ENCODE assay signal across 10 mouse cellular contexts in genomic region chr5:147910807-147911509, GRCm38 (mm10). TPM values are rescaled to one million over a fixed set of nuclear protein-coding genes. Genes with fewer than 3 reads are reported as not detected.
DNase-seq lines count a peak whose midpoint lies in the region; ATAC-seq and TF ChIP-seq lines count a peak whose summit lies in the region.
"Had no signal": no experiment of that assay in that cellular context is flagged by ENCODE, and none has a peak within 500 bp of the region (broad histone marks: within the 10 kb centered on the region; RNA-seq: fewer than 3 reads in every experiment).

No protein-coding gene starts in this region.

- no peak overlapping the region for H3K4me3 ChIP-seq in heart, adult 2 months
- no peak overlapping the region for H3K4me3 ChIP-seq in lung, postnatal 0 days (ENCODE audit: low read depth, low read length)
- H3K4me3 ChIP-seq in macrophage (ENCODE audit: inconsistent target) = no peak overlapping the region

- POLR2A ChIA-PET in Patski (lab: Charles Lee) = interaction anchor here (0.6 kb wide), 1 partner anchor 350 kb away, joined by 4 read pairs; no protein-coding TSS in a partner anchor

- H3K4me2 ChIP-seq in lung, postnatal 0 days (replicated peaks; ENCODE audit: low read depth, low read length) = no peak overlapping the region

- no peaks in the 10 kb centered on the region for H3K9me3 ChIP-seq in lung, postnatal 0 days (ENCODE audit: low read length)

- no peak for TF ChIP-seq EP300 in heart, adult 2 months (IDR thresholded peaks at IDR 0.05; ENCODE audit: insufficient read depth, low read depth, low read length)
- TF ChIP-seq EP300 in lung, postnatal 0 days (IDR thresholded peaks at IDR 0.05) = no peak

- no peaks in the 10 kb centered on the region for H3K4me1 ChIP-seq in heart, adult 2 months (ENCODE audit: control insufficient read depth, insufficient read depth, low read length)
- 0 out of 2 replicates have a peak, but pooled peaks cover 5% of the 10 kb centered on the region for H3K4me1 ChIP-seq in lung, postnatal 0 days (ENCODE audit: insufficient read depth, low read depth, low read length)

- no peak for DNase-seq in heart, adult 2 months
- no peak for DNase-seq in heart, adult 8-10 months (ENCODE audit: low spot score)
- DNase-seq in lung, postnatal 0 days (ENCODE audit: low spot score) = no peak
- DNase-seq in lung, adult 18-20 months = no peak
- DNase-seq in Patski (ENCODE audit: low read depth, low spot score) = no peak
- DNase-seq in thymus, postnatal 14 days = no peak
- no peak for DNase-seq in ovary, adult 18-20 months (ENCODE audit: low spot score)
- DNase-seq: adrenal gland, adult 8-10 months; cerebellum, adult 2 months had no signal

- no peaks in the 10 kb centered on the region for H3K36me3 ChIP-seq in heart, adult 2 months (ENCODE audit: control insufficient read depth, insufficient read depth, low read length)
- H3K36me3 ChIP-seq in lung, postnatal 0 days (ENCODE audit: insufficient read depth, low read length) = no peaks in the 10 kb centered on the region
- H3K36me3 ChIP-seq in macrophage (ENCODE audit: inconsistent target) = no peaks in the 10 kb centered on the region

- no peak for ATAC-seq in lung, postnatal 0 days
- no peak for ATAC-seq in Patski

- no peak for TF ChIP-seq POLR2A in heart, adult 2 months (IDR thresholded peaks at IDR 0.05; ENCODE audit: insufficient read depth, low read depth, low read length)

- in situ Hi-C loops in Patski (cut with MboI; ENCODE audit: low pct_unique_long_range_greater_than_20kb) = no loop called here

- intact Hi-C loops in heart, adult 2 months (cut with DNase I) = no loop called here

- peak; percentile 47 for TF ChIP-seq CTCF in heart, adult 2 months (IDR thresholded peaks at IDR 0.05)
- TF ChIP-seq CTCF in lung, postnatal 0 days (IDR thresholded peaks at IDR 0.05) = peak; percentile 50
- peak; percentile 54 for TF ChIP-seq CTCF in Patski (IDR thresholded peaks at IDR 0.05)

- no peak overlapping the region; the same call in 1 of the 2 replicates for H3K27ac ChIP-seq in heart, adult 2 months
- H3K27ac ChIP-seq in lung, postnatal 0 days (ENCODE audit: low read length) = no peak overlapping the region
- H3K27ac ChIP-seq in macrophage = peak overlapping the region; percentile 76

- CTCF ChIA-PET in Patski (lab: Charles Lee) = interaction anchor here (1.1 to 2.0 kb wide), 3 partner anchors 17 to 34 kb away, joined by 3 to 5 read pairs (median 4); partner anchors contain the start of gene Slc46a3

- no peaks in the 10 kb centered on the region; the same call in 1 of the 2 replicates for H3K27me3 ChIP-seq in heart, adult 2 months (ENCODE audit: control insufficient read depth, insufficient read depth, low read length)
- no peaks in the 10 kb centered on the region for H3K27me3 ChIP-seq in lung, postnatal 0 days (replicated peaks; ENCODE audit: insufficient read depth, low read length)
- H3K27me3 ChIP-seq in Patski = no peaks in the 10 kb centered on the region

- 76% methylated on average over 12 of the region's 12 CpGs for WGBS in heart, adult 2 months
- 70% methylated on average over 12 of the region's 12 CpGs for WGBS in lung, postnatal 0 days
- WGBS in macrophage (ENCODE audit: missing documents) = 64% methylated on average over 12 of the region's 12 CpGs

- no peak overlapping the region for H3K9ac ChIP-seq in heart, adult 2 months (ENCODE audit: low read depth, low read length)
- no peak overlapping the region for H3K9ac ChIP-seq in lung, postnatal 0 days (replicated peaks; ENCODE audit: low read depth)

- H3K79me2 ChIP-seq in heart, adult 2 months (replicated peaks; ENCODE audit: control insufficient read depth, insufficient read depth, low read length) = no peaks in the 10 kb centered on the region
- H3K79me2 ChIP-seq in macrophage (ENCODE audit: inconsistent target) = no peaks in the 10 kb centered on the region

RNA-seq across cellular contexts. Expression of gene Slc46a3, which starts 16.3 kb away (rescaled TPM):
- total RNA-seq in heart, adult 2 months (2021) = 10 to 100 TPM in 1 of 2 experiments, 1 to 10 TPM in 1; 7.1 to 16.4 TPM
- 22.5 and 30.1 TPM in 2 replicates for polyA plus RNA-seq in heart, adult 2 months (2012; rRNA removed)
- total RNA-seq in heart, adult 8-10 months (2022) = 10 to 100 TPM; 15.8 to 19.1 (median 18.9) TPM
- polyA plus RNA-seq in lung, postnatal 0 days (2015; fragmentation: Nextera tagmentation; extraction: Ambion mirVana) = 9.4 and 10.7 TPM in 2 replicates
- polyA plus RNA-seq in Patski (2021) (4.6 TPM), macrophage (2018) (44.5 to 143 TPM (median 102 TPM) in 3 replicates)
- total RNA-seq in macrophage (2018; cell fraction: chromatin; rRNA removed) = 10 to 100 TPM in 16 of 26 experiments, 1 to 10 TPM in 10; 2.6 to 61.4 (median 17.5) TPM
- 100 to 1,000 TPM in 9 of 26 experiments, 10 to 100 TPM in 17; 29.8 to 129 (median 60.5) TPM for total RNA-seq in macrophage (2018; cell fraction: cytosol; rRNA removed)
- 100 to 1,000 TPM in 1 of 26 experiments, 10 to 100 TPM in 24, 1 to 10 TPM in 1; 5.4 to 108 (median 31.2) TPM for total RNA-seq in macrophage (2018; cell fraction: nucleus; rRNA removed)

RNA-seq across cellular contexts. Expression of gene Mtus2, which starts 46.2 kb away (rescaled TPM):
- 100 to 1,000 TPM in 1 of 2 experiments, 10 to 100 TPM in 1; 96.9 to 109 TPM for total RNA-seq in heart, adult 2 months (2021)
- polyA plus RNA-seq in heart, adult 2 months (2012; rRNA removed) = 53.5 and 82.6 TPM in 2 replicates
- 100 to 1,000 TPM in 1 of 4 experiments, 10 to 100 TPM in 3; 77.3 to 126 (median 92.3) TPM for total RNA-seq in heart, adult 8-10 months (2022)
- 5.5 TPM in 2 replicates for polyA plus RNA-seq in lung, postnatal 0 days (2015; fragmentation: Nextera tagmentation; extraction: Ambion mirVana)
- polyA plus RNA-seq in Patski (2021) (1.3 TPM), macrophage (2018) (0.87 to 2.7 TPM (median 2.6 TPM) in 3 replicates)
- 1 to 10 TPM in 18 of 26 experiments, under 1 TPM in 8; 0.39 to 4.1 (median 1.8) TPM for total RNA-seq in macrophage (2018; cell fraction: chromatin; rRNA removed)
- 1 to 10 TPM in 25 of 26 experiments, under 1 TPM in 1; 0.81 to 3.0 (median 1.9) TPM for total RNA-seq in macrophage (2018; cell fraction: cytosol; rRNA removed)
- 1 to 10 TPM in 12 of 26 experiments, under 1 TPM in 14; 0.15 to 2.5 (median 0.98) TPM for total RNA-seq in macrophage (2018; cell fraction: nucleus; rRNA removed)

RNA-seq across cellular contexts. Expression of gene Pomp, which starts 50.7 kb away (rescaled TPM):
- 100 to 1,000 TPM; 137 to 176 TPM for total RNA-seq in heart, adult 2 months (2021)
- polyA plus RNA-seq in heart, adult 2 months (2012; rRNA removed) = 86.5 and 118 TPM in 2 replicates
- 100 to 1,000 TPM; 126 to 181 (median 148) TPM for total RNA-seq in heart, adult 8-10 months (2022)
- polyA plus RNA-seq in lung, postnatal 0 days (2015; fragmentation: Nextera tagmentation; extraction: Ambion mirVana) = 393 and 397 TPM in 2 replicates
- polyA plus RNA-seq in Patski (2021) (392 TPM), macrophage (2018) (325 to 524 TPM (median 378 TPM) in 3 replicates)
- 100 to 1,000 TPM in 6 of 26 experiments, 10 to 100 TPM in 20; 20.1 to 126 (median 78.8) TPM for total RNA-seq in macrophage (2018; cell fraction: chromatin; rRNA removed)
- 100 to 1,000 TPM; 158 to 370 (median 262) TPM for total RNA-seq in macrophage (2018; cell fraction: cytosol; rRNA removed)
- total RNA-seq in macrophage (2018; cell fraction: nucleus; rRNA removed) = 100 to 1,000 TPM in 4 of 26 experiments, 10 to 100 TPM in 22; 26.8 to 123 (median 62.0) TPM
